Comparison of ENCODE assay signal across 10 mouse cellular contexts in genomic region chr6:143165404-143166257, GRCm38 (mm10). TPM values are rescaled to one million over a fixed set of nuclear protein-coding genes. Genes with fewer than 3 reads are reported as not detected.
DNase-seq lines count a peak whose midpoint lies in the region; ATAC-seq and TF ChIP-seq lines count a peak whose summit lies in the region.
"Had no signal": no experiment of that assay in that cellular context is flagged by ENCODE, and none has a peak within 500 bp of the region (broad histone marks: within the 10 kb centered on the region; RNA-seq: fewer than 3 reads in every experiment).

No protein-coding gene starts in this region.

- H3K9me3 ChIP-seq in neural tube, embryonic 11.5 days (ENCODE audit: control insufficient read depth, low read length) = no peaks in the 10 kb centered on the region
- no peaks in the 10 kb centered on the region for H3K9me3 ChIP-seq in limb, embryonic 10.5 days (replicated peaks)

- peak overlapping the region; percentile 90 for H3K4me3 ChIP-seq in cerebellum, adult 2 months (replicated peaks; ENCODE audit: insufficient read depth, low read depth, low read length)
- no peak overlapping the region for H3K4me3 ChIP-seq in neural tube, embryonic 11.5 days (ENCODE audit: low read depth, low read length)
- H3K4me3 ChIP-seq in limb, embryonic 10.5 days = peak overlapping the region; percentile 86; the same call in 1 of the 2 replicates
- H3K4me3 ChIP-seq in small intestine, adult 2 months (ENCODE audit: low read depth, low read length) = no peak overlapping the region

- H3K27me3 ChIP-seq in cerebellum, adult 2 months (ENCODE audit: control insufficient read depth, insufficient read depth, low read length) = no peaks in the 10 kb centered on the region
- no peaks in the 10 kb centered on the region for H3K27me3 ChIP-seq in neural tube, embryonic 11.5 days (ENCODE audit: control insufficient read depth, insufficient read depth, low read length)
- H3K27me3 ChIP-seq in limb, embryonic 10.5 days (ENCODE audit: low read depth, poor library complexity, severe bottlenecking) = no peaks in the 10 kb centered on the region
- H3K27me3 ChIP-seq in small intestine, adult 2 months (ENCODE audit: control insufficient read depth, insufficient read depth, low read length) = no peaks in the 10 kb centered on the region

- 64% methylated on average over 15 of the region's 15 CpGs for WGBS in cerebellum, adult 2 months
- WGBS in neural tube, embryonic 11.5 days = 58% methylated on average over 15 of the region's 15 CpGs
- 65% methylated on average over 15 of the region's 15 CpGs for WGBS in limb, embryonic 10.5 days
- WGBS in small intestine, adult 2 months = 60% methylated on average over 15 of the region's 15 CpGs

- H3K4me2 ChIP-seq in neural tube, embryonic 11.5 days (ENCODE audit: low read depth) = peak overlapping the region; percentile 76

- peak overlapping the region; percentile 89; the same call in 1 of the 2 replicates for H3K27ac ChIP-seq in cerebellum, adult 2 months (ENCODE audit: insufficient read depth, low read length)
- H3K27ac ChIP-seq in neural tube, embryonic 11.5 days (ENCODE audit: low read depth, low read length) = no peak overlapping the region
- no peak overlapping the region; the same call in 1 of the 2 replicates for H3K27ac ChIP-seq in limb, embryonic 10.5 days
- peak overlapping the region; percentile 87 for H3K27ac ChIP-seq in small intestine, adult 2 months (ENCODE audit: insufficient read depth, low read depth, low read length)

- no peaks in the 10 kb centered on the region for H3K4me1 ChIP-seq in cerebellum, adult 2 months (ENCODE audit: control insufficient read depth, insufficient read depth, low read length)
- H3K4me1 ChIP-seq in neural tube, embryonic 11.5 days (ENCODE audit: control insufficient read depth, insufficient read depth, low read length) = peaks cover 3% of the 10 kb centered on the region; the same call in 1 of the 2 replicates
- H3K4me1 ChIP-seq in limb, embryonic 10.5 days = peaks cover 44% of the 10 kb centered on the region
- H3K4me1 ChIP-seq in small intestine, adult 2 months (ENCODE audit: control insufficient read depth, insufficient read depth, insufficient read length, low read length) = peaks cover 18% of the 10 kb centered on the region

- TF ChIP-seq CTCF in cerebellum, adult 2 months (IDR thresholded peaks at IDR 0.05; ENCODE audit: borderline replicate concordance, insufficient read depth, low read depth, low read length) = no peak
- TF ChIP-seq CTCF in small intestine, adult 2 months (IDR thresholded peaks at IDR 0.05; ENCODE audit: extremely low read depth, insufficient read length, insufficient replicate concordance, low read depth, low read length) = no peak

- no peak for ATAC-seq in neural tube, embryonic 11.5 days (ENCODE audit: insufficient read depth, low FRiP score, low TSS enrichment)

- TF ChIP-seq POLR2A in cerebellum, adult 2 months (IDR thresholded peaks at IDR 0.05; ENCODE audit: borderline replicate concordance, insufficient read depth, low read length) = no peak
- no peak for TF ChIP-seq POLR2A in small intestine, adult 2 months (IDR thresholded peaks at IDR 0.05; ENCODE audit: low read depth, low read length)

- DNase-seq in cerebellum, adult 2 months = no peak
- no peak for DNase-seq in cerebellum, adult 9-10 months
- no peak for DNase-seq in neural tube, embryonic 11.5 days (ENCODE audit: low spot score)
- DNase-seq in neural tube, embryonic 10.5 days (ENCODE audit: extremely low spot score, low spot score) = no peak
- no peak for DNase-seq in limb, embryonic 10.5 days (ENCODE audit: low spot score)
- DNase-seq in yolk sac, embryonic 10.5 days (ENCODE audit: low spot score) = no peak
- DNase-seq in spleen, adult 18-20 months = no peak
- DNase-seq: B cell, adult 2 months; embryo, embryonic 11 days had no signal

- no peaks in the 10 kb centered on the region for H3K36me3 ChIP-seq in neural tube, embryonic 11.5 days (ENCODE audit: control insufficient read depth, insufficient read depth, low read length)
- H3K36me3 ChIP-seq in limb, embryonic 10.5 days = no peaks in the 10 kb centered on the region
- peaks cover 8% of the 10 kb centered on the region; the same call in 1 of the 2 replicates for H3K36me3 ChIP-seq in small intestine, adult 2 months (ENCODE audit: control insufficient read depth, insufficient read depth, low read length)

- no peak overlapping the region for H3K9ac ChIP-seq in neural tube, embryonic 11.5 days (ENCODE audit: low read length)

RNA-seq across cellular contexts. Expression of gene Etnk1, which starts 1.4 kb away (rescaled TPM):
- polyA plus RNA-seq in cerebellum, adult 2 months (2012; rRNA removed) = 157 and 163 TPM in 2 replicates
- polyA plus RNA-seq in neural tube, embryonic 11.5 days (2014; fragmentation: Nextera tagmentation; extraction: Ambion mirVana) = 35.0 and 37.0 TPM in 2 replicates
- 20.9 and 21.2 TPM in 2 replicates for polyA plus RNA-seq in limb, embryonic 10.5 days (2016; fragmentation: Nextera tagmentation; extraction: Ambion mirVana)
- 65.2 and 77.7 TPM in 2 replicates for polyA plus RNA-seq in small intestine, adult 2 months (2012; rRNA removed)

Comparison
In these comparisons a context has a peak if more than half of its experiments do, and no peak if none do; other contexts are left out.
1. H3K27ac ChIP-seq: peak in cerebellum, adult 2 months (single experiment) and small intestine, adult 2 months (single experiment); none in neural tube, embryonic 11.5 days (single experiment) and limb, embryonic 10.5 days (single experiment).
2. H3K4me3 ChIP-seq: peak in cerebellum, adult 2 months (single experiment) and limb, embryonic 10.5 days (single experiment); none in neural tube, embryonic 11.5 days (single experiment) and small intestine, adult 2 months (single experiment).